Mouse (Mus musculus) kidney, embryonic 14.5 days (tissue): ENCODE results near the gene Ins2. TPM values are rescaled to one million over a fixed set of nuclear protein-coding genes. Genes with fewer than 3 reads are reported as not detected.

Experiments used
- ATAC-seq: fragments of 200-750 bp; cut with Nextera tagmentation; 2 replicates; pipeline ENCODE4 v1.8.0; 2017; ENCODE audit warnings: moderate number of reproducible peaks, mild to moderate bottlenecking, moderate TSS enrichment, moderate library complexity; ENCODE audit not compliant: low FRiP score, low TSS enrichment
- H3K27ac ChIP-seq: fragments of 300-500 bp; sonication (generic); 2 replicates; pipeline ENCODE4 v1.5.1; 2014; ENCODE audit warnings: low read depth, mild to moderate bottlenecking, low read length, moderate library complexity, mixed read lengths
- H3K27me3 ChIP-seq: fragments of 300-500 bp; sonication (generic); 2 replicates; pipeline ENCODE4 v1.6.1; 2014; ENCODE audit warnings: mild to moderate bottlenecking, low read length; ENCODE audit not compliant: control insufficient read depth, insufficient read depth
- H3K36me3 ChIP-seq: fragments of 300-500 bp; sonication (generic); 2 replicates; pipeline ENCODE4 v1.6.1; 2014; ENCODE audit warnings: low read length, mixed read lengths; ENCODE audit not compliant: control insufficient read depth, insufficient read depth
- H3K4me1 ChIP-seq: fragments of 300-500 bp; sonication (generic); 2 replicates; pipeline ENCODE4 v1.6.1; 2014; ENCODE audit warnings: low read length, mixed read lengths; ENCODE audit not compliant: control insufficient read depth, insufficient read depth
- H3K4me2 ChIP-seq: fragments of 300-500 bp; sonication (generic); replicated peaks from 2 replicates; pipeline ENCODE4 v1.6.1; 2014; ENCODE audit warnings: low read depth, mild to moderate bottlenecking, low read length
- H3K4me3 ChIP-seq: fragments of 300-500 bp; sonication (generic); 2 replicates; pipeline ENCODE4 v1.5.1; 2014; ENCODE audit warnings: mild to moderate bottlenecking, low read length
- H3K9ac ChIP-seq: fragments of 300-500 bp; sonication (generic); 2 replicates; pipeline ENCODE4 v1.6.1; 2014; ENCODE audit warnings: low read depth, mild to moderate bottlenecking, low read length, moderate library complexity
- H3K9me3 ChIP-seq: fragments of 300-500 bp; sonication (generic); 2 replicates; pipeline ENCODE4 v1.6.1; 2016; ENCODE audit warnings: low read length; ENCODE audit not compliant: control insufficient read depth
- WGBS: fragments of 180-500 bp; shearing (Covaris S2); extraction: QIAGEN DNeasy Blood & Tissue Kit; methylation state at CpG from one replicate; pipeline ENCODE4 v1.1.7; 2014; 5-methylcytosine and 5-hydroxymethylcytosine counted together
- microRNA counts: library from miRNA; unstranded; fragments of <30 nt; microRNA quantifications from one replicate; lab custom pipeline; 2017
- microRNA-seq: library from miRNA; unstranded; fragments of <30 nt; microRNA quantifications from one replicate; pipeline ENCODE4, GENCODE M21; 2016
- polyA plus RNA-seq: library from polyadenylated mRNA; unstranded; fragments of >200 nt; fragmentation: Nextera tagmentation; extraction: Ambion mirVana; gene quantifications from 2 replicates; pipeline ENCODE4 v1.2.1, GENCODE M21; 2014

Gene Ins2
- polyA plus RNA-seq, 1 experiment from 2014 or later = 0.81 TPM

DNA sequence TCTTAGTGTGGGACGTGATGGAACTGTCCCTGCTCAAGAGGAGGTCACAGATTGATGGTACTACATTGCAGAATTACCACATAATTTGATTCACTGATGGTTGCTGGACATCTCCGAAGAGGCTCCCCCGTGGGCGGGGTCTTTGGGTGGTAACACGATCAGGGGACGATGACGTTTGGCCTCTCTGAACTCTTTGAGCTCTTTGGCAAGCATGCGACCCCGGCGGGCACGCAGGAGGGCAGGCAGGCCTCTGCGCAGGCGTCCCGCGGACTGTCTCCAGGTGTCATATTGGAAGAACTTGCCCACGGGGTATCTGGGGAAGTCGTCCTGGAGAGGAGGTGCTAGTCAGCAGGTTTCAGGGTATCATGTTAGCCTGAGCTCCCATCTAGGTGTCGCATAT, 89.5 kb downstream of the Ins2 start:
- H3K4me3 ChIP-seq = no peak overlapping the region
- ATAC-seq = no peak
- H3K9me3 ChIP-seq = no peaks in the 10 kb centered on the region
- no peak overlapping the region for H3K4me2 ChIP-seq
- H3K27ac ChIP-seq = no peak overlapping the region
- 0 out of 2 replicates have a peak, but pooled peaks cover 13% of the 10 kb centered on the region for H3K4me1 ChIP-seq
- H3K9ac ChIP-seq = no peak overlapping the region
- WGBS = 13% methylated on average over 18 of the region's 18 CpGs
- peaks cover 31% of the 10 kb centered on the region for H3K36me3 ChIP-seq
- H3K27me3 ChIP-seq = peaks cover 44% of the 10 kb centered on the region

DNA sequence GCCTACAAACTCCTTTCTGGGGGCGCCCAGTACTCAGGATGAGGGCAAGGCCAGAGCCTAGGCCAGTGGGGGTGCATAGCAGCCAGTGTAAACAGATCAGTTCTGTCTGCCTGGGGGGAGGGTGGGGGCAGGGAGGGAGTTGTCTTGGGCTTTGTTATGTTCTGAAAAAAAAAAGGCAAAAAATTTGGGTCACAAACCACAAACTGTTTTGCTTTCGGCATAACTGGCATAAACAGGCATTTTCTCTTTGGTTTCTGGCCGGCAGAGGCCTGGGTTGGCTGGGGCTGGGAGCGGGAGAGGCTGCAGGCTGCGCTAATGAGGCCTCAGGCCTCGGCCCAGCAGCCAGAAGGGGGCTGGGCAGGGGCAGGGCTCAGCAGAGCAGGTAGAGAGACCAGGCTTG, 96.5 kb downstream of the Ins2 start:
- Histone ChIP-seq H3K36me3 (peaks cover 5% of the 10 kb centered on the region; the same call in 1 of the 2 replicates), H3K9me3 (peaks cover 2% of the 10 kb centered on the region; the same call in 1 of the 2 replicates), H3K4me3 (no peak overlapping the region), H3K27me3 (no peaks in the 10 kb centered on the region), H3K4me2 (no peak overlapping the region), H3K9ac (no peak overlapping the region), H3K27ac (no peak overlapping the region), H3K4me1 (no peaks in the 10 kb centered on the region)
- ATAC-seq = 0 out of 2 replicates have a peak, but pooled peaks have one; percentile 38
- WGBS = 41% methylated on average over 6 of the region's 6 CpGs

GRCm38 (mm10) chr7:142645045-142645444, 98.1 kb downstream of the Ins2 start:
- Histone ChIP-seq H3K4me3 (no peak overlapping the region), H3K9me3 (peaks cover 2% of the 10 kb centered on the region; the same call in 1 of the 2 replicates), H3K4me2 (no peak overlapping the region), H3K4me1 (no peaks in the 10 kb centered on the region), H3K9ac (no peak overlapping the region), H3K36me3 (no peaks in the 10 kb centered on the region), H3K27me3 (no peaks in the 10 kb centered on the region), H3K27ac (no peak overlapping the region)
- WGBS = 56% methylated on average over 5 of the region's 5 CpGs
- no peak for ATAC-seq

DNA sequence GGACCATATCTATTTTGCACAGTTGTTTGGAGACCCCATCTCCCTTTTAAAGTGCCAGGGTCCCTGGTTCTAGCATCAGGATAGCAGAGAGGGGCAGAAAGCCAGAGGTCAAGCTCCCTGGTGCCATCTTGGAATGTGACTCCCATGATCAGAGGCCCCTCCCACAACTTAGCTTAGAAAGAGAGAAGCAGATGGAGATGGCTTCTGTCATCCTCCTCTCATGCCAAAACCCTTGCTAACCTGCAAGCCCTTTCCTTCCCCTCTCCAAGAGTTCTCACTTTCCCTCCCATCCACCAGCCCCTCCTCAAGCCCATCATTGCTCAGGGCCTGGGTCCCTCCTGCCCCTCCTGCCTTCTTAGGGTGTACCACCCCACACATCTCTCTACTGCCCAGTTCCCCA, 107.0 kb downstream of the Ins2 start:
- Histone ChIP-seq H3K9ac (no peak overlapping the region), H3K27me3 (no peaks in the 10 kb centered on the region), H3K27ac (no peak overlapping the region), H3K9me3 (no peaks in the 10 kb centered on the region), H3K4me2 (no peak overlapping the region), H3K4me3 (no peak overlapping the region), H3K4me1 (peaks cover 8% of the 10 kb centered on the region), H3K36me3 (no peaks in the 10 kb centered on the region)
- no peak for ATAC-seq

GRCm38 (mm10) chr7:142630691-142631090, 112.5 kb downstream of the Ins2 start:
- Histone ChIP-seq H3K9me3 (no peaks in the 10 kb centered on the region), H3K4me1 (no peaks in the 10 kb centered on the region), H3K27me3 (no peaks in the 10 kb centered on the region), H3K36me3 (no peaks in the 10 kb centered on the region), H3K9ac (no peak overlapping the region), H3K4me2 (no peak overlapping the region), H3K27ac (no peak overlapping the region), H3K4me3 (no peak overlapping the region)
- WGBS = 82% methylated on average over 10 of the region's 10 CpGs
- no peak for ATAC-seq

DNA sequence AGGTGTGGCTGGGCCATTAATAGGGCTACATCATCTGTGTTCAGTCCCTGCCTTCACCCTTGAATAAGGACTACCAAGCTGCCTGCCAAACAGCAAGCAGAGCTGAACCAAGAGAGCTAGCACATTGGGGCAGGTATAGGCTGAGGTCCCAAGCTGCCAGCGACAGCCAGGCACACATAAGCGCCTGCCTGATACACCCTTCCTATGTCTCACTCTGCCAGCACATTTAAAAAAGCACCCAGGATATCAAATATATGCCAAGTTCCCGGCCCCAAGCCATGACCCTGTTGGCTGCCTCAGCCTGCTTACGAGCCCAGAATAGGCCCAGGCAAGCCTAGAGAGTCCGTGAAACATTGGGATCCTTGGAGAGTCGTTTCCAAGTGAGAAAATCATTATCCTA, 113.4 kb downstream of the Ins2 start:
- Histone ChIP-seq H3K36me3 (no peaks in the 10 kb centered on the region), H3K4me1 (no peaks in the 10 kb centered on the region), H3K27ac (no peak overlapping the region), H3K9ac (no peak overlapping the region), H3K9me3 (no peaks in the 10 kb centered on the region), H3K27me3 (no peaks in the 10 kb centered on the region), H3K4me2 (no peak overlapping the region), H3K4me3 (no peak overlapping the region)
- WGBS = 84% methylated on average over 6 of the region's 6 CpGs
- ATAC-seq = no peak

MicroRNAs within 50 kb of the gene (microRNA counts, 519-probe panel; counts per million panel counts)
- not detected for microRNA mmu-miR-483 (lab: Ali Mortazavi, UCI)

Small RNA genes lying within 50 kb of the gene (microRNA-seq; reads per million reads assigned to microRNA genes)
- 2,379 reads per million, percentile 85 among the genes with 10 or more reads in this experiment for gene Mir483

Other genes with a start within 250 kb of the Ins2 start
- gene Tnnt3, start 244.5 kb downstream of the Ins2 start, polyA plus RNA-seq = 3.2 and 3.5 TPM in 2 replicates
- 30.3 and 33.4 TPM in 2 replicates for gene Mrpl23, start 210.7 kb downstream of the Ins2 start, polyA plus RNA-seq
- gene Igf2, start 76.6 kb downstream of the Ins2 start, polyA plus RNA-seq = 627 and 715 TPM in 2 replicates
- not detected in 2 replicates for gene Gm49394, start 73.4 kb downstream of the Ins2 start, polyA plus RNA-seq
- gene Th, start 187.7 kb upstream of the Ins2 start, polyA plus RNA-seq = 0.10 and 0.22 TPM in 2 replicates
- gene Ascl2, start 225.9 kb upstream of the Ins2 start, polyA plus RNA-seq = 0.43 and 0.67 TPM in 2 replicates